Mouse (Mus musculus): ENCODE data around the gene Hspd1. TPM values are rescaled to one million over a fixed set of nuclear protein-coding genes. Genes with fewer than 3 reads are reported as not detected.

Gene Hspd1
- 103 TPM for total RNA-seq (2023)

DNA sequence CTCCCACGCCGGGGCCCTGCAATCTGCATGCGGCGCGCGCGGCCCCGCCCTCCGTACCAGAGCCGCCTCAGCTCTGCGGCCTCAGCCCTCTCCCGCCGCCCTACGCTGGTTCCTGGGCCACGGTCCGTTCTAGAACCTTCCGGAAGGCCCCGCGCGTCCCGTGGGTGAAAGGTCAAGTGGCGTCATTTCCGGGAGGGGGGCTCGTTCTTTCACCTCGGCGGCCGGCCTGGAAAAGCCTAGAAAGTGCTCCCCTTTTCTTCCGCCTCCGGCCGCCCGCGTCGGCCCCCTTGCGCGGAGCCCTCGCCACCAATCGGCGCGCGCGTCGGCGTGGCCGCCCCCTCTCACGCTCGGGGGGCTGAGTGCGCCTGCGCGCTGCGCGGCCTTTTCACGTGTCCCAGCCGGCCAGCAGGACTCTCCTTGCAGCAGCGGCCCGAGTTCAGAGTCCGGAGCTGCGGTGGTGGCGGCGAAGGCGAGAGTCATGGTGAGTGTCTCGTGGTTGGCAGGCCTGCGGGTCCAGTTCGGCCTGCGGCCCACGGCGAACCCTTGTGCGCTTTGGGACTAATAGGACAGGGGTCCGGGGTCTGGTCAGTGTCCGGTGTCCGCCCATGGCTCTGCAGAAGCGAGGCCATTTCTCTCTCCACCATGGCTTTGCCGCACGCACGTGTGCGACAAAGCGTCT is at the start of gene Hspd1, which contains the start of gene Hspe1:
TSS of gene Hspd1 (minus strand) at position 312 of the 679 bp plus-strand sequence.
TSS of gene Hspe1 (plus strand) at position 201 of the 679 bp plus-strand sequence.

GRCm38 (mm10) chr1:55130943-55131401 is 42.9 kb upstream of the Hspd1 start, which contains the start of gene Mob4:
Mob4 (plus strand) TSS chr1:55131231.

DNA sequence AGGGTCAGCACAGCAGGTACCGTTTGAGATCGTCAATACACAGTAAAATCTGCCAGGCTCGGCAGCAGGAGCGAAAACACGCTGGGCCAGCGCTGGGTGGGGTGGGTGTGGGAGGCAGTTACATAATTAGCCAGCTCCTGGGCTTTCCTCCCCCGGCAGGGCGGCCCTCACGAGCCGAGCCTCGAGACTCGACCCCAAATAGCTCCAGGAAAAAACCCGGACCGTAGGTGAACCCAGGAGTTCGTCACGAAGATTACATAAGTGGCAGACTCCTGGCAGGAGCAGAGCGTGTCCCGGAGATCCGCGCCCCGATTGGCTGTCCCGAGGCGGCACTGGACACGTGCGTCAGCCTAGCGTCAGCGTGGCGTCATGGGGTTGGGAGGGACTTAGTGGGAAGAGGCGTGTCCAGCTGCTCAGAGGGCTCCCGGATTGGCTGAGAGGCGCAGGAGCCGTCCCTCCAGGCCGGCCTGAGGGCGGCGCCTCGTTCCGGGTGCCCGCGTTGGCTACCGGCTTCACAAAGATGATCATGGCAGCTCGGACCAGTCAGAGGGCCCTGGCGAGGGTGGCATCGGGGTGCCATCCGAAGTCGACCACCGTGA is 35.6 kb downstream of the Hspd1 start, which contains the start of gene Coq10b:
TSS of gene Coq10b (plus strand) at position 416 of the 599 bp plus-strand sequence.

Other genes starting within 250 kb of the Hspd1 start
- 590 TPM for gene Ankrd44, start 161.9 kb downstream of the Hspd1 start, total RNA-seq (2023)
- 591 TPM for gene Sf3b1, start 60.8 kb downstream of the Hspd1 start, total RNA-seq (2023)
- gene Coq10b, start 35.5 kb downstream of the Hspd1 start, total RNA-seq (2023), result 97.9 TPM
- 138 TPM for gene Hspe1, start 111 bp downstream of the Hspd1 start, total RNA-seq (2023)
- 103 TPM for gene Mob4, start 43.0 kb upstream of the Hspd1 start, total RNA-seq (2023)
- gene Rftn2, start 138.5 kb upstream of the Hspd1 start, total RNA-seq (2023), result 4.9 TPM
- 7.6 TPM for gene Mars2, start 148.9 kb upstream of the Hspd1 start, total RNA-seq (2023)